Mouse (Mus musculus) CH12.LX (cell line): ENCODE results near the gene Zkscan5.

Source experiments
- BHLHE40 ChIP-seq: IDR thresholded peaks from 2 replicates; pipeline ENCODE4 v1.6.1; 2011; ENCODE audit warnings: mild to moderate bottlenecking, low read depth, low read length, improper control_type of control experiment
- CTCF ChIP-seq, 2 experiments: IDR thresholded peaks in 1 of 2; conservative IDR thresholded peaks in 1 of 2; 2 replicates each; pipeline ENCODE4 v1.5.1; 2011 to 2012; ENCODE audit warnings: low read depth in 2 of 2, low read length in 2 of 2, improper control_type of control experiment in 1 of 2, inconsistent platforms in 1 of 2, mild to moderate bottlenecking in 1 of 2, moderate library complexity in 1 of 2
- MAX ChIP-seq: IDR thresholded peaks from 2 replicates; pipeline ENCODE4 v1.6.1; 2011; ENCODE audit warnings: low read length, improper control_type of control experiment
- ZMIZ1 ChIP-seq: IDR thresholded peaks from 2 replicates; pipeline ENCODE4 v1.6.1; 2012; ENCODE audit warnings: low read depth, mild to moderate bottlenecking, inconsistent platforms, low read length, improper control_type of control experiment

DNA sequence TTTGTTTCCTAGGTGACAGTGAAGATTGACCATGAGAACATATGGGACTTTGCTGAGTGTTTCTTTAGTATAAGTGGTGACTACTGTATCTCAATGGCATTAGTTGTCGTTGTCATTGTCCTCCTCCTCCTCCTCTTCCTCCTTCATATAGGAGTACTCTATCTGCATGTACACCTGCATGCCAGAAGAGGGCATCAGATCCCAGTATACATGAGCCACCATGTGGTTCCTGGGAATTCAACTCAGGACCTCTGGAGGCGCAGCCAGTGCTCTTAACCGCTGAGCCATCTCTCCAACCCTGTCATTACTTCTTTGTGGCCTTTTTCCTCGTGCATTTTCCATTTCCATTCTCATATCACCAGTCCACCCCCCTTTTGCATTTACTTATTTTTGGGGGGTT is 10.3 kb downstream of the Zkscan5 start:
- no peak for TF ChIP-seq MAX
- no peak for TF ChIP-seq ZMIZ1
- peak in 1 of 2 experiments; percentile 40; a peak in 2 of 4 replicates for TF ChIP-seq CTCF (conservative IDR thresholded peaks at IDR 0.05 in 1 of 2, IDR thresholded peaks at IDR 0.05 in 1 of 2; ENCODE audit: low read depth in 2 of 2, low read length in 2 of 2)
- no peak for TF ChIP-seq BHLHE40
